Mouse (Mus musculus) embryonic facial prominence, embryonic 14.5 days (tissue): ENCODE measurements around the gene Slc25a30. TPM values are rescaled to one million over a fixed set of nuclear protein-coding genes. Genes with fewer than 3 reads are reported as not detected.

Experiments used
- ATAC-seq: fragments of 200-750 bp; cut with Nextera tagmentation; 2 replicates; pipeline ENCODE4 v1.8.0; 2017; ENCODE audit warnings: low read depth, moderate number of reproducible peaks, moderate TSS enrichment
- DNase-seq: peaks from one replicate; pipeline ENCODE4 v3.0.0-alpha.2; 2015; ENCODE audit warnings: low spot score
- H3K27ac ChIP-seq: fragments of 300-500 bp; sonication (generic); replicated peaks from 2 replicates; pipeline ENCODE4 v1.5.1; 2014; ENCODE audit warnings: low read depth, mild to moderate bottlenecking, low read length, moderate library complexity
- H3K27me3 ChIP-seq: fragments of 300-500 bp; sonication (generic); replicated peaks from 2 replicates; pipeline ENCODE4 v1.6.1; 2014; ENCODE audit warnings: low read length; ENCODE audit not compliant: control insufficient read depth, insufficient read depth
- H3K36me3 ChIP-seq: fragments of 300-500 bp; sonication (generic); 2 replicates; pipeline ENCODE4 v1.6.1; 2014; ENCODE audit warnings: low read length, mixed read lengths; ENCODE audit not compliant: control insufficient read depth, insufficient read depth
- H3K4me1 ChIP-seq: fragments of 300-500 bp; sonication (generic); 2 replicates; pipeline ENCODE4 v1.6.1; 2014; ENCODE audit warnings: antibody characterized with exemption, low read length; ENCODE audit not compliant: control insufficient read depth, insufficient read depth
- H3K4me2 ChIP-seq: fragments of 300-500 bp; sonication (generic); 2 replicates; pipeline ENCODE4 v1.6.1; 2014; ENCODE audit warnings: low read depth, mild to moderate bottlenecking, low read length, moderate library complexity, mixed read lengths
- H3K4me3 ChIP-seq: fragments of 300-500 bp; sonication (generic); 2 replicates; pipeline ENCODE4 v1.5.1; 2014; ENCODE audit warnings: low read depth, mild to moderate bottlenecking, low read length
- H3K9ac ChIP-seq: fragments of 300-500 bp; sonication (generic); 2 replicates; pipeline ENCODE4 v1.6.1; 2014; ENCODE audit warnings: low read depth, mild to moderate bottlenecking, low read length, moderate library complexity, mixed read lengths
- H3K9me3 ChIP-seq: fragments of 300-500 bp; sonication (generic); 2 replicates; pipeline ENCODE4 v1.6.1; 2016; ENCODE audit warnings: low read length; ENCODE audit not compliant: control insufficient read depth
- WGBS: fragments of 180-500 bp; shearing (Covaris S2); extraction: QIAGEN DNeasy Blood & Tissue Kit; methylation state at CpG from one replicate; pipeline ENCODE4 v1.1.7; 2014; 5-methylcytosine and 5-hydroxymethylcytosine counted together
- polyA plus RNA-seq: library from polyadenylated mRNA; unstranded; fragments of >200 nt; fragmentation: Nextera tagmentation; extraction: Ambion mirVana; gene quantifications from 2 replicates; pipeline ENCODE4 v1.2.1, GENCODE M21; 2014

Gene Slc25a30
- polyA plus RNA-seq, 1 experiment from 2014 or later = 4.4 TPM

- Histone ChIP-seq H3K4me3 (no peak overlapping the region), H3K9me3 (no peaks in the 10 kb centered on the region), H3K36me3 (no peaks in the 10 kb centered on the region), H3K27me3 (no peaks in the 10 kb centered on the region), H3K4me2 (no peak overlapping the region), H3K4me1 (no peaks in the 10 kb centered on the region), H3K27ac (no peak overlapping the region), H3K9ac (no peak overlapping the region)
- 26% methylated on average over 5 of the region's 5 CpGs for WGBS
- no peak for ATAC-seq
- DNase-seq = peak; percentile 9
These were observed 11.0 kb upstream of the Slc25a30 start for GRCm38 (mm10) chr14:75797769-75798386.

- Histone ChIP-seq H3K9ac (no peak overlapping the region), H3K27me3 (no peaks in the 10 kb centered on the region), H3K4me1 (no peaks in the 10 kb centered on the region), H3K4me2 (no peak overlapping the region), H3K4me3 (no peak overlapping the region), H3K27ac (no peak overlapping the region), H3K36me3 (no peaks in the 10 kb centered on the region), H3K9me3 (no peaks in the 10 kb centered on the region)
- ATAC-seq (no peak), DNase-seq (no peak)
- WGBS = 67% methylated on average over 4 of the region's 4 CpGs
These were observed 9.1 kb upstream of the Slc25a30 start for GRCm38 (mm10) chr14:75795918-75796317.

GRCm38 (mm10) chr14:75794726-75795125 lies 7.9 kb upstream of the Slc25a30 start:
- no peak overlapping the region for H3K27ac ChIP-seq
- H3K4me2 ChIP-seq = no peak overlapping the region
- no peak overlapping the region for H3K9ac ChIP-seq
- no peak for DNase-seq
- H3K4me3 ChIP-seq = no peak overlapping the region
- no peaks in the 10 kb centered on the region for H3K36me3 ChIP-seq
- WGBS = 70% methylated on average over 5 of the region's 5 CpGs
- no peak for ATAC-seq
- H3K9me3 ChIP-seq = no peaks in the 10 kb centered on the region
- no peaks in the 10 kb centered on the region for H3K27me3 ChIP-seq
- no peaks in the 10 kb centered on the region for H3K4me1 ChIP-seq

GRCm38 (mm10) chr14:75794324-75794723 lies 7.5 kb upstream of the Slc25a30 start:
- no peaks in the 10 kb centered on the region for H3K4me1 ChIP-seq
- no peaks in the 10 kb centered on the region for H3K9me3 ChIP-seq
- H3K4me2 ChIP-seq = no peak overlapping the region
- no peak overlapping the region for H3K9ac ChIP-seq
- H3K27me3 ChIP-seq = no peaks in the 10 kb centered on the region; the same call in 1 of the 2 replicates
- H3K36me3 ChIP-seq = no peaks in the 10 kb centered on the region
- WGBS = 65% methylated on average over 6 of the region's 6 CpGs
- ATAC-seq = no peak
- no peak overlapping the region for H3K27ac ChIP-seq
- no peak for DNase-seq
- no peak overlapping the region for H3K4me3 ChIP-seq

GRCm38 (mm10) chr14:75793110-75793509 lies 6.3 kb upstream of the Slc25a30 start:
- Histone ChIP-seq H3K4me2 (no peak overlapping the region), H3K9ac (no peak overlapping the region), H3K36me3 (no peaks in the 10 kb centered on the region), H3K4me3 (no peak overlapping the region), H3K9me3 (no peaks in the 10 kb centered on the region), H3K27ac (no peak overlapping the region), H3K27me3 (peaks cover 8% of the 10 kb centered on the region), H3K4me1 (no peaks in the 10 kb centered on the region)
- ATAC-seq = no peak
- no peak for DNase-seq
- WGBS = 91% methylated on average over 4 of the region's 4 CpGs

GRCm38 (mm10) chr14:75791372-75791771 lies 4.5 kb upstream of the Slc25a30 start:
- H3K4me3 ChIP-seq = no peak overlapping the region
- no peaks in the 10 kb centered on the region for H3K9me3 ChIP-seq
- H3K4me1 ChIP-seq = 0 out of 2 replicates have a peak, but pooled peaks cover under 1% of the 10 kb centered on the region
- WGBS = 84% methylated on average over 3 of the region's 3 CpGs
- H3K4me2 ChIP-seq = no peak overlapping the region
- H3K27ac ChIP-seq = no peak overlapping the region
- H3K36me3 ChIP-seq = no peaks in the 10 kb centered on the region
- H3K27me3 ChIP-seq = peaks cover 15% of the 10 kb centered on the region
- no peak for DNase-seq
- H3K9ac ChIP-seq = no peak overlapping the region
- no peak for ATAC-seq

- H3K4me2 ChIP-seq = no peak overlapping the region
- WGBS = 79% methylated on average over 3 of the region's 3 CpGs
- H3K27me3 ChIP-seq = peaks cover 21% of the 10 kb centered on the region
- H3K9me3 ChIP-seq = no peaks in the 10 kb centered on the region
- no peaks in the 10 kb centered on the region for H3K36me3 ChIP-seq
- ATAC-seq (no peak), DNase-seq (no peak)
- peaks cover 5% of the 10 kb centered on the region; the same call in 1 of the 2 replicates for H3K4me1 ChIP-seq
- H3K27ac ChIP-seq = no peak overlapping the region
- no peak overlapping the region for H3K4me3 ChIP-seq
- H3K9ac ChIP-seq = no peak overlapping the region
These were observed 3.7 kb upstream of the Slc25a30 start for GRCm38 (mm10) chr14:75790411-75790996.

GRCm38 (mm10) chr14:75789291-75789690 lies 2.5 kb upstream of the Slc25a30 start:
- Histone ChIP-seq H3K4me2 (no peak overlapping the region), H3K9ac (no peak overlapping the region), H3K9me3 (no peaks in the 10 kb centered on the region), H3K36me3 (no peaks in the 10 kb centered on the region), H3K27ac (no peak overlapping the region), H3K4me3 (no peak overlapping the region), H3K4me1 (peaks cover 5% of the 10 kb centered on the region; the same call in 1 of the 2 replicates), H3K27me3 (peaks cover 21% of the 10 kb centered on the region)
- DNase-seq = no peak
- 74% methylated on average over 6 of the region's 6 CpGs for WGBS
- no peak for ATAC-seq

GRCm38 (mm10) chr14:75787794-75788175 lies 948 bp upstream of the Slc25a30 start:
- WGBS = 30% methylated on average over 7 of the region's 7 CpGs
- no peak for DNase-seq
- Histone ChIP-seq H3K27ac (no peak overlapping the region), H3K4me2 (peak overlapping the region; percentile 88), H3K27me3 (peaks cover 21% of the 10 kb centered on the region), H3K4me1 (peaks cover 5% of the 10 kb centered on the region; the same call in 1 of the 2 replicates), H3K36me3 (no peaks in the 10 kb centered on the region), H3K4me3 (peak overlapping the region; percentile 73), H3K9ac (no peak overlapping the region), H3K9me3 (no peaks in the 10 kb centered on the region)
- no peak for ATAC-seq
